Mouse (Mus musculus): ENCODE data around the gene D430041D05Rik. TPM values are rescaled to one million over a fixed set of nuclear protein-coding genes. Genes with fewer than 3 reads are reported as not detected.

Gene D430041D05Rik
- polyA plus RNA-seq, 1 experiment from 2014 or later = 9.5 TPM

- Histone ChIP-seq H3K4me3 (replicated peaks) (no peak overlapping the region), H3K4me1 (peaks cover 22% of the 10 kb centered on the region), H3K4me2 (no peak overlapping the region), H3K9me3 (replicated peaks) (no peaks in the 10 kb centered on the region), H3K27me3 (replicated peaks) (no peaks in the 10 kb centered on the region), H3K36me3 (no peaks in the 10 kb centered on the region), H3K27ac (replicated peaks) (no peak overlapping the region), H3K9ac (replicated peaks) (no peak overlapping the region)
- 65% methylated on average over 5 of the region's 5 CpGs for WGBS
- peak; percentile 19; the same call in 1 of the 2 replicates for ATAC-seq (ENCODE audit: low FRiP score)
These were observed 76.9 kb downstream of the D430041D05Rik start for GRCm38 (mm10) chr2:104333952-104334351.

GRCm38 (mm10) chr2:104332707-104333106 lies 78.1 kb downstream of the D430041D05Rik start:
- 66% methylated on average over 4 of the region's 4 CpGs for WGBS
- Histone ChIP-seq H3K4me3 (replicated peaks) (no peak overlapping the region), H3K9ac (replicated peaks) (no peak overlapping the region), H3K4me1 (peaks cover 31% of the 10 kb centered on the region), H3K9me3 (replicated peaks) (no peaks in the 10 kb centered on the region), H3K36me3 (no peaks in the 10 kb centered on the region), H3K27ac (replicated peaks) (0 out of 2 replicates have a peak overlapping the region, but pooled peaks have one; percentile 13), H3K27me3 (replicated peaks) (no peaks in the 10 kb centered on the region), H3K4me2 (no peak overlapping the region)
- no peak for ATAC-seq (ENCODE audit: low FRiP score)

GRCm38 (mm10) chr2:104331261-104331660 lies 79.6 kb downstream of the D430041D05Rik start:
- no peaks in the 10 kb centered on the region for H3K27me3 ChIP-seq (replicated peaks)
- H3K4me2 ChIP-seq = no peak overlapping the region
- H3K36me3 ChIP-seq = no peaks in the 10 kb centered on the region
- H3K4me1 ChIP-seq = peaks cover 45% of the 10 kb centered on the region
- no peaks in the 10 kb centered on the region for H3K9me3 ChIP-seq (replicated peaks)
- H3K9ac ChIP-seq (replicated peaks) = no peak overlapping the region
- ATAC-seq (ENCODE audit: low FRiP score) = no peak
- H3K27ac ChIP-seq (replicated peaks) = no peak overlapping the region
- no peak overlapping the region for H3K4me3 ChIP-seq (replicated peaks)
- WGBS = 89% methylated on average over 6 of the region's 6 CpGs

- H3K4me2 ChIP-seq = 0 out of 2 replicates have a peak overlapping the region, but pooled peaks have one; percentile 0
- ATAC-seq (ENCODE audit: low FRiP score) = peak; percentile 42; the same call in 1 of the 2 replicates
- H3K4me3 ChIP-seq (replicated peaks) = no peak overlapping the region
- WGBS = 62% methylated on average over 16 of the region's 16 CpGs
- no peaks in the 10 kb centered on the region for H3K27me3 ChIP-seq (replicated peaks)
- peaks cover 30% of the 10 kb centered on the region for H3K4me1 ChIP-seq
- H3K9ac ChIP-seq (replicated peaks) = no peak overlapping the region
- no peaks in the 10 kb centered on the region for H3K9me3 ChIP-seq (replicated peaks)
- H3K27ac ChIP-seq (replicated peaks) = peak overlapping the region; percentile 49; the same call in 1 of the 2 replicates
- H3K36me3 ChIP-seq = no peaks in the 10 kb centered on the region
These were observed 83.6 kb downstream of the D430041D05Rik start for GRCm38 (mm10) chr2:104327116-104327794.

GRCm38 (mm10) chr2:104323773-104324172 lies 87.0 kb downstream of the D430041D05Rik start:
- H3K4me3 ChIP-seq (replicated peaks) = no peak overlapping the region
- H3K27ac ChIP-seq (replicated peaks) = no peak overlapping the region
- H3K27me3 ChIP-seq (replicated peaks) = no peaks in the 10 kb centered on the region
- no peaks in the 10 kb centered on the region for H3K9me3 ChIP-seq (replicated peaks)
- WGBS = 52% methylated on average over 6 of the region's 6 CpGs
- no peak for ATAC-seq (ENCODE audit: low FRiP score)
- no peak overlapping the region for H3K9ac ChIP-seq (replicated peaks)
- no peak overlapping the region for H3K4me2 ChIP-seq
- H3K36me3 ChIP-seq = no peaks in the 10 kb centered on the region
- peaks cover 50% of the 10 kb centered on the region for H3K4me1 ChIP-seq

DNA sequence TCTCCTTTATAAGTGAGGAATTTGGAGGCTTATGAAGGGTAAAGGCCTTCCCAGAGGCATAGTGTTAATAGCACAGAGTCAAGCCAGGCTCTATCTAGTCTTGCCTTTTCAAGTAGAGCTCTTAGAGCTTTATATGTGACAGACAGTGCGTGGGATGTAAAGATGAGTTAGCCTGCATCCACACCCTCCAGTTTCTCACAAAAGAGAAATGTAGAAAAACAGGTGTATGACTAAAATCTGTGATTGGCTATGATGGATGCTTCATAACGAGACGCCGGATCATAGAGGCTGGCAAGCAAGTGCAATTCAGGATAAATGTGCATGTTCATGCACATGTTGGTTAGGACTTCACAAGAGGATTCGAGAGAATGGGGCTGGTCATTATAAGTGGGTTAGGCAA lies 87.5 kb downstream of the D430041D05Rik start:
- Histone ChIP-seq H3K4me1 (peaks cover 51% of the 10 kb centered on the region), H3K4me2 (no peak overlapping the region)

DNA sequence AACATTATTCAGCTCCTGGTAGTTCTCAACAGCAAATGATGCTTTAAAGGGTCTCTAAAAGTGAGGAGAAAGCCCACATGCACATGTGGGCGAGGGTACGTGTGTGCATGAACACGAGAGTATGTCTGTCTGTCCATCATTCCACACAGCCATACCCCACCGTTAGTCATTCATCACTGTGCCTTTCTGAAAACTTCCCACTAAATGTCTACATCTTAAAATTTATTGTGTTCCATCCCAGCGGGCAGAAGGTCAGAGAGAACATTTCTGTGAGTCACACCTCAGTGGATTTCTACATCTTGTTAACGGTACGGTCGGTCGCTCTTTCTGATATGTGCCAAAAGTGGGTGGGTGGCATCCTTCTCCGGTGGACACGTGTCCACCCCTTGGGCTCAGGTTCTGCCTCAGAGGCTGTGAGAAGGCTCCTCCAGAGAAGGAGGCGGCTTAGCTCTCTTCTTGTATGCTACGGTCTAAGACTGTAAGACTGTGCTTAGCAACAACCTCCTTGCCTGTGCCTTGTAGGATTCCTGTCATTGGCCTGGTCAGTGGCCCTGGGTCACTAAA lies 90.7 kb downstream of the D430041D05Rik start:
- ATAC-seq (ENCODE audit: low FRiP score) = no peak
- Histone ChIP-seq H3K36me3 (no peaks in the 10 kb centered on the region), H3K4me1 (peaks cover 40% of the 10 kb centered on the region), H3K4me2 (no peak overlapping the region), H3K4me3 (replicated peaks) (no peak overlapping the region), H3K27ac (replicated peaks) (no peak overlapping the region), H3K9me3 (replicated peaks) (no peaks in the 10 kb centered on the region), H3K27me3 (replicated peaks) (no peaks in the 10 kb centered on the region), H3K9ac (replicated peaks) (no peak overlapping the region)
- 85% methylated on average over 13 of the region's 13 CpGs for WGBS

More for the DNA sequence above, 87.5 kb downstream of the D430041D05Rik start:
- no peaks in the 10 kb centered on the region for H3K27me3 ChIP-seq (replicated peaks)
- H3K4me3 ChIP-seq (replicated peaks) = no peak overlapping the region
- H3K36me3 ChIP-seq = no peaks in the 10 kb centered on the region
- no peaks in the 10 kb centered on the region for H3K9me3 ChIP-seq (replicated peaks)
- H3K9ac ChIP-seq (replicated peaks) = no peak overlapping the region
- no peak overlapping the region for H3K27ac ChIP-seq (replicated peaks)
- WGBS = 80% methylated on average over 5 of the region's 5 CpGs
- ATAC-seq (ENCODE audit: low FRiP score) = no peak

DNA sequence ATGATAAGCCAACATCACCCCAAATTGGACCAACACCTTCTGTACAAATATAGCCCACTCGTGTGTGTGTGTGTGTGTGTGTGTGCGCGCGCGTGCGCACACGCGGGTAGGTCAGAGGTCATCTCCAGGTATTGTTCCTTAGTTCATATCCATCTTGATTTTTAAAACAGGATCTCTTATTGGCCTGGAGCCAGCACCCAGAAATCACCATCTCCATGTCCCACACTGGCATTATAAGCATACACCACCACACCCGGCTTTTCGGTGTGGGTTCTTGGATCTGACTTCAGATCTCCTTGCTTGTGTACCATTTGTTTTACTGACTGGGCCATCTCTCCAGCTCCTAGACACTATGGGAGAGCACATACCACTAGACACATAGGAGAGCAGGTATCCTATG lies 91.4 kb downstream of the D430041D05Rik start:
- no peak overlapping the region for H3K27ac ChIP-seq (replicated peaks)
- ATAC-seq (ENCODE audit: low FRiP score) = no peak
- no peaks in the 10 kb centered on the region for H3K27me3 ChIP-seq (replicated peaks)
- 96% methylated on average over 10 of the region's 10 CpGs for WGBS
- no peak overlapping the region for H3K4me2 ChIP-seq
- H3K9me3 ChIP-seq (replicated peaks) = no peaks in the 10 kb centered on the region
- no peaks in the 10 kb centered on the region for H3K36me3 ChIP-seq
- no peak overlapping the region for H3K4me3 ChIP-seq (replicated peaks)
- H3K4me1 ChIP-seq = peaks cover 40% of the 10 kb centered on the region
- H3K9ac ChIP-seq (replicated peaks) = no peak overlapping the region

DNA sequence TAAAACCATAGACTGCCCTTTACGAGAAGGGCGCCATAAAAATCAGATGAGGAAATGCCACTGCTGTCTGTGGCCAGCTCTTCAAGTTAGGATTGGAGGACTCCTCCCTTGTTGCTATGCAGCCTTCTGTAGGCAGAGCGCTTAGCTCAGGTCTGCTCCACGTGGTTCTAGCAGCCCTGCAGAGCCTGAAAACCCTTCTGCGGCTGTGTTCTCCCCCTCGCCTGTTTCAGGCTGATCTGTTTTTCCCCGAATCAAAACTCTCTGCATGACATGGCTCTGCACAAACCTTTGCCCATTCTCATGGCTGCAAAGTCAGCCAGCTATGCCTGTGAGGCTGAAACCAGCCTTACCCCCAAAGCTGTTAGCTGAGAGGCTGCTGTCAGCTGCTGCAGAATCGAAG lies 91.9 kb downstream of the D430041D05Rik start:
- Histone ChIP-seq H3K4me2 (no peak overlapping the region), H3K27ac (replicated peaks) (peak overlapping the region; percentile 46; the same call in 1 of the 2 replicates), H3K27me3 (replicated peaks) (no peaks in the 10 kb centered on the region), H3K9me3 (replicated peaks) (no peaks in the 10 kb centered on the region), H3K4me3 (replicated peaks) (no peak overlapping the region), H3K9ac (replicated peaks) (no peak overlapping the region), H3K36me3 (no peaks in the 10 kb centered on the region), H3K4me1 (peaks cover 40% of the 10 kb centered on the region)
- ATAC-seq (ENCODE audit: low FRiP score) = peak; percentile 85
- WGBS = 35% methylated on average over 8 of the region's 8 CpGs

DNA sequence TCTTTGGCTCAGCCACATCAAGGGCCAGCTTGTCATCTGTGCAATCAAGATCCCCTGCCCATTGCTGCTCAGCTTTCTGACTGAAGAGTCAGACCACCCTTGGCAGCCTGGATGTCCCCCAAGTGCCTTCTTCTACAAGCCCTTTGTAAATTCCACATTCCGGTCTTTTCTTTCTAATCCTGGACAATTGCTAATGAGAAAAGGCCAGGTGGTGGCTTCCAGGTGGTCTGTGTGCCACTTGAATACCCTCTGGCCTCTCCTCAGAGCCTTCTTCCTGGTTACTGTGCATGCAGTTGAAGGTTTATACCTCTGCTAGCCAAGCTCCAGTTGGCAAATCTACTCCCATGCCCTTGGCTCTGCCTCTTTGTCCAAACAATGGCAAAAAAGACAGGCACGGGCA lies 92.6 kb downstream of the D430041D05Rik start:
- no peaks in the 10 kb centered on the region for H3K9me3 ChIP-seq (replicated peaks)
- H3K27ac ChIP-seq (replicated peaks) = 0 out of 2 replicates have a peak overlapping the region, but pooled peaks have one; percentile 46
- no peak overlapping the region for H3K4me3 ChIP-seq (replicated peaks)
- H3K27me3 ChIP-seq (replicated peaks) = no peaks in the 10 kb centered on the region
- H3K9ac ChIP-seq (replicated peaks) = no peak overlapping the region
- no peak for ATAC-seq (ENCODE audit: low FRiP score)
- H3K4me2 ChIP-seq = no peak overlapping the region
- peaks cover 40% of the 10 kb centered on the region for H3K4me1 ChIP-seq
- WGBS = 67% methylated on average over 2 of the region's 2 CpGs
- no peaks in the 10 kb centered on the region for H3K36me3 ChIP-seq

GRCm38 (mm10) chr2:104317631-104318030 lies 93.2 kb downstream of the D430041D05Rik start:
- WGBS = 70% methylated on average over 6 of the region's 6 CpGs
- H3K4me1 ChIP-seq = peaks cover 35% of the 10 kb centered on the region
- no peaks in the 10 kb centered on the region for H3K9me3 ChIP-seq (replicated peaks)
- no peak overlapping the region for H3K4me2 ChIP-seq
- no peak overlapping the region for H3K9ac ChIP-seq (replicated peaks)
- no peak overlapping the region; the same call in 1 of the 2 replicates for H3K27ac ChIP-seq (replicated peaks)
- no peak overlapping the region for H3K4me3 ChIP-seq (replicated peaks)
- no peaks in the 10 kb centered on the region for H3K36me3 ChIP-seq
- no peak for ATAC-seq (ENCODE audit: low FRiP score)
- H3K27me3 ChIP-seq (replicated peaks) = no peaks in the 10 kb centered on the region

DNA sequence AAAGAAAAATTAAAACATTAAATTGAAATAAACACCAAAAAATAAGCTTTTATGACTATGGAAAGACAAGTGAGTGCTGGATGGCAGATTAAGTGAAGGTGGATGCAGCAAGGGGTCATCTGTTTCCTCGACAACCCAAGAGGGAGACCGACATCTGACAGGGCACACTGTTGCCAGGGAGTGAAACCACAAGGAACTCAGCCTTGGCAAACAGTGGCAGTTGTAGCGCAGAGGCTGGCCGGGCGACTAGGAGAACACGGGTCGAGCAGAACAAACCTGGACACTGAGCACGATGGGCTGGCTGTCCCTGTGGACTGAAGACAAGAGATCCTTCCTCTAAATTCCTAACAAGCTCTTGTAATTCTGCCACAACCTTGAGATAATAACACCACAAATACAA lies 94.3 kb downstream of the D430041D05Rik start:
- no peak overlapping the region for H3K4me2 ChIP-seq
- no peaks in the 10 kb centered on the region for H3K9me3 ChIP-seq (replicated peaks)
- WGBS = 58% methylated on average over 8 of the region's 8 CpGs

More for the DNA sequence above, 94.3 kb downstream of the D430041D05Rik start:
- no peaks in the 10 kb centered on the region for H3K36me3 ChIP-seq
- H3K4me1 ChIP-seq = peaks cover 32% of the 10 kb centered on the region
- H3K27me3 ChIP-seq (replicated peaks) = no peaks in the 10 kb centered on the region
- H3K27ac ChIP-seq (replicated peaks) = no peak overlapping the region
- ATAC-seq (ENCODE audit: low FRiP score) = no peak
- H3K9ac ChIP-seq (replicated peaks) = no peak overlapping the region
- H3K4me3 ChIP-seq (replicated peaks) = no peak overlapping the region

All from neural tube, embryonic 15.5 days (tissue).